Comparison of ENCODE assay signal across 14 mouse cellular contexts in the genomic region with DNA sequence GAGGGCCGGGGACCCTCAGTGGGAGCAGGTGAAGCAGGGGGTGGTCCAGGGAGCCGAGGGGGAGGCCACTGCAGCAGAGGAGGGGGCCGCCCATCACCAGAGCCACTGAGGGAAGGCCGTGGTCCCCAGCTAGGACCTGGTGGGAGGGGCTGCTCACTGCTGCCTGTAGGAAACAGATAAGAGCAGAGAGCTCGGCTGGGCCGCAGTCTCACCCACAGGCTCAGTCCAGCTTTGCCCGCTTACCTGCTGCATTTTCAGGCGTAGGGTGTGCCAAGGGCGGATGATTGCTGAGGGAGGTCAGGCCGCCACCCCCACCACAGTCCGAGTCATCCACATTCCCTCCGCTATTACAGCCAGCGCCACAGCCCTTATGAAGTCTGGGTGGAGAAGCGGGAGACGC. TPM values are rescaled to one million over a fixed set of nuclear protein-coding genes. Genes with fewer than 3 reads are reported as not detected.
DNase-seq lines count a peak whose midpoint lies in the region; ATAC-seq and TF ChIP-seq lines count a peak whose summit lies in the region.
"Had no signal": no experiment of that assay in that cellular context is flagged by ENCODE, and none has a peak within 500 bp of the region (broad histone marks: within the 10 kb centered on the region; RNA-seq: fewer than 3 reads in every experiment).

No protein-coding gene starts in this region.

- no peaks in the 10 kb centered on the region for H3K27me3 ChIP-seq in forebrain, embryonic 10.5 days (ENCODE audit: poor library complexity, severe bottlenecking)
- no peaks in the 10 kb centered on the region for H3K27me3 ChIP-seq in forebrain, embryonic 12.5 days
- no peaks in the 10 kb centered on the region; the same call in 1 of the 2 replicates for H3K27me3 ChIP-seq in G1E (ENCODE audit: insufficient read depth, low read length)
- no peaks in the 10 kb centered on the region for H3K27me3 ChIP-seq in spleen, adult 2 months (ENCODE audit: control insufficient read depth, insufficient read depth, low read length)

- no peak for DNase-seq in forebrain, embryonic 10.5 days (ENCODE audit: extremely low spot score, low spot score)
- DNase-seq in G1E (ENCODE audit: low spot score), result peak; percentile 88
- DNase-seq in spleen, adult 2 months (ENCODE audit: low read depth in 1 of 2, low spot score in 2 of 2), result no peak
- no peak for DNase-seq in cerebellum, adult 18-20 months
- no peak for DNase-seq in layer of hippocampus, adult 9-10 months (ENCODE audit: low spot score)
- no peak for DNase-seq in T-cell, adult 2 months (ENCODE audit: low spot score)
- DNase-seq: cerebellum, adult 2 months; thymus, postnatal 4 days had no signal

- no peak for TF ChIP-seq CTCF in G1E (IDR thresholded peaks at IDR 0.05; ENCODE audit: low read depth, low read length)
- no peak for TF ChIP-seq CTCF in spleen, adult 2 months (IDR thresholded peaks at IDR 0.05; ENCODE audit: extremely low read depth, insufficient read depth, insufficient read length, insufficient replicate concordance)

- ATAC-seq in forebrain, embryonic 12.5 days (ENCODE audit: low FRiP score), result no peak
- peak; percentile 65 for ATAC-seq in G1E (ENCODE audit: extremely low read depth, insufficient number of reproducible peaks, low FRiP score, poor library complexity, severe bottlenecking)
- peak; percentile 73 for ATAC-seq in erythroid progenitor cell, adult 5-6 weeks (replicated peaks; ENCODE audit: low FRiP score, poor library complexity, severe bottlenecking)
- ATAC-seq: lung, postnatal 0 days had no signal

- no peaks in the 10 kb centered on the region for H3K9me3 ChIP-seq in forebrain, embryonic 10.5 days
- no peaks in the 10 kb centered on the region for H3K9me3 ChIP-seq in forebrain, embryonic 12.5 days
- H3K9me3 ChIP-seq in G1E (replicated peaks), result no peaks in the 10 kb centered on the region

- H3K4me1 ChIP-seq in forebrain, embryonic 10.5 days, result peaks cover 40% of the 10 kb centered on the region
- H3K4me1 ChIP-seq in forebrain, embryonic 12.5 days, result peaks cover 19% of the 10 kb centered on the region
- peaks cover 79% of the 10 kb centered on the region for H3K4me1 ChIP-seq in G1E (ENCODE audit: insufficient read depth, low read depth, low read length)
- H3K4me1 ChIP-seq in spleen, adult 2 months (ENCODE audit: control insufficient read depth, insufficient read depth, insufficient read length), result peaks cover 11% of the 10 kb centered on the region; the same call in 1 of the 2 replicates

- H3K4me2 ChIP-seq in forebrain, embryonic 12.5 days, result no peak overlapping the region

- H3K9ac ChIP-seq in forebrain, embryonic 12.5 days, result no peak overlapping the region

- 0 out of 2 replicates have a peak overlapping the region, but pooled peaks have one; percentile 44 for H3K27ac ChIP-seq in forebrain, embryonic 10.5 days
- no peak overlapping the region for H3K27ac ChIP-seq in forebrain, embryonic 12.5 days
- H3K27ac ChIP-seq in spleen, adult 2 months (ENCODE audit: insufficient read depth, low read length), result peak overlapping the region; percentile 1; the same call in 1 of the 2 replicates

- H3K36me3 ChIP-seq in forebrain, embryonic 10.5 days (replicated peaks), result peaks cover 63% of the 10 kb centered on the region
- H3K36me3 ChIP-seq in forebrain, embryonic 12.5 days (replicated peaks), result peaks cover 61% of the 10 kb centered on the region
- peaks cover 89% of the 10 kb centered on the region for H3K36me3 ChIP-seq in G1E (replicated peaks)
- peaks cover 28% of the 10 kb centered on the region for H3K36me3 ChIP-seq in spleen, adult 2 months (ENCODE audit: control insufficient read depth, insufficient read depth, low read length)

- H3K4me3 ChIP-seq in forebrain, embryonic 10.5 days, result no peak overlapping the region
- no peak overlapping the region for H3K4me3 ChIP-seq in forebrain, embryonic 12.5 days (replicated peaks)
- peak overlapping the region; percentile 60; the same call in 1 of the 2 replicates for H3K4me3 ChIP-seq in G1E (ENCODE audit: low read depth, low read length)
- H3K4me3 ChIP-seq in spleen, adult 2 months (ENCODE audit: extremely low read depth, insufficient read depth, insufficient read length), result no peak overlapping the region

- no peak for TF ChIP-seq POLR2A in spleen, adult 2 months (IDR thresholded peaks at IDR 0.05; ENCODE audit: low read depth, low read length)

- WGBS in forebrain, embryonic 10.5 days, result 86% methylated on average over 15 of the region's 15 CpGs
- WGBS in forebrain, embryonic 12.5 days, result 89% methylated on average over 15 of the region's 15 CpGs
- WGBS in spleen, adult 2 months, result 88% methylated on average over 15 of the region's 15 CpGs

RNA-seq across cellular contexts. Expression of a gene that starts 2.0 kb away (rescaled TPM):
- polyA plus RNA-seq in forebrain, embryonic 10.5 days (2016; fragmentation: Nextera tagmentation; extraction: Ambion mirVana), result 20.9 and 21.1 TPM in 2 replicates
- polyA plus RNA-seq in forebrain, embryonic 12.5 days (2016; fragmentation: Nextera tagmentation; extraction: Ambion mirVana), result 16.3 and 16.8 TPM in 2 replicates
- total RNA-seq in G1E (2014; fragmentation: Nextera tagmentation), result 14.9 and 33.7 TPM in 2 replicates
- total RNA-seq in G1E (2017), result 10.3 and 13.5 TPM in 2 replicates
- polyA plus RNA-seq in G1E (2012), result 88.4 and 107 TPM in 2 replicates
- 97.7 and 126 TPM in 2 replicates for total RNA-seq in erythroid progenitor cell, adult 5-6 weeks (2015; ENCODE audit: low replicate concordance)
- 127 and 129 TPM in 2 replicates for total RNA-seq in erythroid progenitor cell, adult 5-6 weeks (2017; ENCODE audit: low replicate concordance)
- polyA plus RNA-seq in spleen, adult 2 months (2012; rRNA removed), result 417 and 497 TPM in 2 replicates

RNA-seq across cellular contexts. Expression of a gene that starts 23.1 kb away (rescaled TPM):
- polyA plus RNA-seq in forebrain, embryonic 10.5 days (2016; fragmentation: Nextera tagmentation; extraction: Ambion mirVana), result 26.3 and 30.1 TPM in 2 replicates
- polyA plus RNA-seq in forebrain, embryonic 12.5 days (2016; fragmentation: Nextera tagmentation; extraction: Ambion mirVana), result 19.2 and 22.2 TPM in 2 replicates
- total RNA-seq in G1E (2014; fragmentation: Nextera tagmentation) (18.3 and 23.3 TPM in 2 replicates), G1E (2017) (22.2 and 22.8 TPM in 2 replicates)
- polyA plus RNA-seq in G1E (2012), result 145 and 163 TPM in 2 replicates
- total RNA-seq in erythroid progenitor cell, adult 5-6 weeks (2015; ENCODE audit: low replicate concordance), result 12.2 and 13.7 TPM in 2 replicates
- 9.4 and 14.1 TPM in 2 replicates for total RNA-seq in erythroid progenitor cell, adult 5-6 weeks (2017; ENCODE audit: low replicate concordance)
- 73.4 and 88.7 TPM in 2 replicates for polyA plus RNA-seq in spleen, adult 2 months (2012; rRNA removed)

RNA-seq across cellular contexts. Expression of a gene that starts 23.2 kb away (rescaled TPM):
- 26.8 and 27.1 TPM in 2 replicates for polyA plus RNA-seq in forebrain, embryonic 10.5 days (2016; fragmentation: Nextera tagmentation; extraction: Ambion mirVana)
- 32.4 and 35.1 TPM in 2 replicates for polyA plus RNA-seq in forebrain, embryonic 12.5 days (2016; fragmentation: Nextera tagmentation; extraction: Ambion mirVana)
- total RNA-seq in G1E (2014; fragmentation: Nextera tagmentation) (50.7 and 51.0 TPM in 2 replicates), G1E (2017) (13.6 and 16.1 TPM in 2 replicates)
- 178 and 200 TPM in 2 replicates for polyA plus RNA-seq in G1E (2012)
- 31.4 and 61.3 TPM in 2 replicates for total RNA-seq in erythroid progenitor cell, adult 5-6 weeks (2015; ENCODE audit: low replicate concordance)
- total RNA-seq in erythroid progenitor cell, adult 5-6 weeks (2017; ENCODE audit: low replicate concordance), result 44.7 and 54.5 TPM in 2 replicates
- polyA plus RNA-seq in spleen, adult 2 months (2012; rRNA removed), result 195 and 236 TPM in 2 replicates

RNA-seq across cellular contexts. Expression of a gene that starts 28.2 kb away (rescaled TPM):
- 30.3 and 31.2 TPM in 2 replicates for polyA plus RNA-seq in forebrain, embryonic 10.5 days (2016; fragmentation: Nextera tagmentation; extraction: Ambion mirVana)
- polyA plus RNA-seq in forebrain, embryonic 12.5 days (2016; fragmentation: Nextera tagmentation; extraction: Ambion mirVana), result 34.1 and 36.9 TPM in 2 replicates
- total RNA-seq in G1E (2014; fragmentation: Nextera tagmentation), result 43.2 and 60.7 TPM in 2 replicates
- 33.0 and 37.9 TPM in 2 replicates for total RNA-seq in G1E (2017)
- 77.0 and 108 TPM in 2 replicates for polyA plus RNA-seq in G1E (2012)
- 18.4 and 26.0 TPM in 2 replicates for total RNA-seq in erythroid progenitor cell, adult 5-6 weeks (2015; ENCODE audit: low replicate concordance)
- 7.2 and 14.8 TPM in 2 replicates for total RNA-seq in erythroid progenitor cell, adult 5-6 weeks (2017; ENCODE audit: low replicate concordance)
- polyA plus RNA-seq in spleen, adult 2 months (2012; rRNA removed), result 87.1 and 110 TPM in 2 replicates

RNA-seq across cellular contexts. Expression of a gene that starts 38.7 kb away (rescaled TPM):
- 0.19 TPM in 1 of 2 replicates, not detected in the other for polyA plus RNA-seq in forebrain, embryonic 10.5 days (2016; fragmentation: Nextera tagmentation; extraction: Ambion mirVana)
- 0.29 TPM in 1 of 2 replicates, not detected in the other for polyA plus RNA-seq in forebrain, embryonic 12.5 days (2016; fragmentation: Nextera tagmentation; extraction: Ambion mirVana)
- total RNA-seq in G1E (2014; fragmentation: Nextera tagmentation) (not detected in 2 replicates), G1E (2017) (not detected in 2 replicates)
- polyA plus RNA-seq in G1E (2012), result 0.07 and 0.10 TPM in 2 replicates
- not detected in 2 replicates for total RNA-seq in erythroid progenitor cell, adult 5-6 weeks (2015; ENCODE audit: low replicate concordance)
- not detected in 2 replicates for total RNA-seq in erythroid progenitor cell, adult 5-6 weeks (2017; ENCODE audit: low replicate concordance)
- polyA plus RNA-seq in spleen, adult 2 months (2012; rRNA removed), result 0.19 and 0.39 TPM in 2 replicates
- total RNA-seq: adrenal gland, adult 18-20 months; left cerebral cortex, postnatal 14 days had no signal
- polyA plus RNA-seq: large intestine, adult 2 months had no signal
